Mouse (Mus musculus): ENCODE results near the gene Cstf2t. TPM values are rescaled to one million over a fixed set of nuclear protein-coding genes. Genes with fewer than 3 reads are reported as not detected.

Cstf2t gene
- total and polyA plus RNA-seq, 3 experiments: 12.5 to 20.9 (median 13.6) TPM

GRCm38 (mm10) chr19:31124628-31125027 is 42.0 kb downstream of the Cstf2t start:
- Histone ChIP-seq H3K4me3 (ENCODE audit: low read depth, low read length) (no peak overlapping the region), H3K27me3 (ENCODE audit: insufficient read depth, low read length) (0 out of 2 replicates have a peak, but pooled peaks cover 2% of the 10 kb centered on the region), H3K36me3 (replicated peaks) (no peaks in the 10 kb centered on the region), H3K9me3 (replicated peaks) (no peaks in the 10 kb centered on the region), H3K4me1 (ENCODE audit: insufficient read depth, low read depth, low read length) (no peaks in the 10 kb centered on the region; the same call in 1 of the 2 replicates)
- ATAC-seq (ENCODE audit: extremely low read depth, insufficient number of reproducible peaks, low FRiP score, poor library complexity, severe bottlenecking) (no peak), DNase-seq (ENCODE audit: low spot score) (no peak)
- no peak for TF ChIP-seq GATA1 (IDR thresholded peaks at IDR 0.05; ENCODE audit: borderline replicate concordance, low read length)
- no peak for TF ChIP-seq TAL1 (conservative IDR thresholded peaks at IDR 0.05; ENCODE audit: low read depth, low read length)
- TF ChIP-seq GATA2 (IDR thresholded peaks at IDR 0.05; ENCODE audit: borderline replicate concordance, low read depth, low read length): no peak
- TF ChIP-seq CTCF (IDR thresholded peaks at IDR 0.05; ENCODE audit: low read depth, low read length): no peak
- no peak for TF ChIP-seq POLR2AphosphoS5 (IDR thresholded peaks at IDR 0.05; ENCODE audit: insufficient replicate concordance, low read depth, low read length)

GRCm38 (mm10) chr19:31132614-31133013 is 50.0 kb downstream of the Cstf2t start:
- Histone ChIP-seq H3K36me3 (replicated peaks) (no peaks in the 10 kb centered on the region), H3K4me1 (ENCODE audit: insufficient read depth, low read depth, low read length) (no peaks in the 10 kb centered on the region), H3K9me3 (replicated peaks) (no peaks in the 10 kb centered on the region), H3K4me3 (ENCODE audit: low read depth, low read length) (no peak overlapping the region), H3K27me3 (ENCODE audit: insufficient read depth, low read length) (no peaks in the 10 kb centered on the region)
- ATAC-seq (ENCODE audit: extremely low read depth, insufficient number of reproducible peaks, low FRiP score, poor library complexity, severe bottlenecking) (no peak), DNase-seq (ENCODE audit: low spot score) (no peak)
- TF ChIP-seq POLR2AphosphoS5 (IDR thresholded peaks at IDR 0.05; ENCODE audit: insufficient replicate concordance, low read depth, low read length) (no peak), CTCF (IDR thresholded peaks at IDR 0.05; ENCODE audit: low read depth, low read length) (no peak), GATA2 (IDR thresholded peaks at IDR 0.05; ENCODE audit: borderline replicate concordance, low read depth, low read length) (no peak), TAL1 (conservative IDR thresholded peaks at IDR 0.05; ENCODE audit: low read depth, low read length) (no peak), GATA1 (IDR thresholded peaks at IDR 0.05; ENCODE audit: borderline replicate concordance, low read length) (no peak)

GRCm38 (mm10) chr19:31136316-31136715 is 53.7 kb downstream of the Cstf2t start:
- no peak for ATAC-seq (ENCODE audit: extremely low read depth, insufficient number of reproducible peaks, low FRiP score, poor library complexity, severe bottlenecking)
- Histone ChIP-seq H3K4me1 (ENCODE audit: insufficient read depth, low read depth, low read length) (no peaks in the 10 kb centered on the region), H3K27me3 (ENCODE audit: insufficient read depth, low read length) (no peaks in the 10 kb centered on the region), H3K4me3 (ENCODE audit: low read depth, low read length) (no peak overlapping the region), H3K9me3 (replicated peaks) (no peaks in the 10 kb centered on the region), H3K36me3 (replicated peaks) (no peaks in the 10 kb centered on the region)
- no peak for TF ChIP-seq CTCF (IDR thresholded peaks at IDR 0.05; ENCODE audit: low read depth, low read length)
- TF ChIP-seq TAL1 (conservative IDR thresholded peaks at IDR 0.05; ENCODE audit: low read depth, low read length): no peak
- no peak for TF ChIP-seq POLR2AphosphoS5 (IDR thresholded peaks at IDR 0.05; ENCODE audit: insufficient replicate concordance, low read depth, low read length)
- TF ChIP-seq GATA1 (IDR thresholded peaks at IDR 0.05; ENCODE audit: borderline replicate concordance, low read length): no peak
- TF ChIP-seq GATA2 (IDR thresholded peaks at IDR 0.05; ENCODE audit: borderline replicate concordance, low read depth, low read length): no peak
- DNase-seq (ENCODE audit: low spot score): no peak

All from G1E (cell line).